Mouse (Mus musculus): Measurements from ENCODE around the gene Slc37a4. TPM values are rescaled to one million over a fixed set of nuclear protein-coding genes. Genes with fewer than 3 reads are reported as not detected.
A peak's percentile ranks its signal among the peaks of the same experiment; 100 is the strongest.
"Not testable (repeated sequence)": the region's sequence is repeated elsewhere in the genome, so short reads cannot be mapped to it uniquely, and the experiment has no call there.

Slc37a4 gene
- polyA plus RNA-seq, 1 experiment from 2014 or later, result 74.4 TPM

GRCm38 (mm10) chr9:44361931-44362330 lies 34.7 kb upstream of the Slc37a4 start:
- 33% methylated on average over 4 of the region's 4 CpGs for WGBS
- not testable (repeated sequence) for H3K27me3 ChIP-seq (ENCODE audit: insufficient read depth, low read length); H3K4me1 ChIP-seq (ENCODE audit: insufficient read depth, low read length); H3K9me3 ChIP-seq (ENCODE audit: low read length)
- peak overlapping the region; percentile 85 for H3K4me3 ChIP-seq (ENCODE audit: low read length)
- peak overlapping the region; percentile 75 for H3K9ac ChIP-seq (replicated peaks; ENCODE audit: low read length)
- H3K36me3 ChIP-seq (ENCODE audit: insufficient read depth, low read length), result peaks cover 19% of the 10 kb centered on the region
- H3K27ac ChIP-seq (ENCODE audit: low read length), result peak overlapping the region; percentile 72; the same call in 1 of the 2 replicates
- peak; percentile 27; the same call in 1 of the 2 replicates for ATAC-seq (ENCODE audit: low FRiP score, low TSS enrichment)
- H3K4me2 ChIP-seq (replicated peaks; ENCODE audit: low read depth, low read length), result peak overlapping the region; percentile 69

DNA sequence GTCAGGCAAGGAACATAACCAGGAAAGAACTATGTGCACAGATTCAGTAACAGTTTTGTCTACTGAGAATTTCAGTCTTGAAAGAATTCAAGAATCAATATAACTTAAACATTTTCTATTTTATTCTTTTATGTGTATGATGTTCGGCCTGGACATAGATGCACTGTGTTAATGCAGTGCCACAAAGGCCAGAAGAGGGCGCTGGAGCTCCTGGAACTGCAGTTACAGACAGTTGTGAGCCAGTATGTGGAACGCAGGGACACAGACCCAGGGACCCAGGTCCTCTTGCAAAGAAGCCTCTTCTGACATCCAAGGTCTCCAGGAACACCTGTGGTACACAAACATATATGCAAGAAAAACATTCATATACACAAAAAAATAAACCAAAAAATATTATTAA lies 32.2 kb upstream of the Slc37a4 start:
- Histone ChIP-seq H3K4me1 (ENCODE audit: insufficient read depth, low read length) (peaks cover 6% of the 10 kb centered on the region; the same call in 1 of the 2 replicates), H3K9me3 (ENCODE audit: low read length) (no peaks in the 10 kb centered on the region), H3K36me3 (ENCODE audit: insufficient read depth, low read length) (peaks cover 3% of the 10 kb centered on the region), H3K4me2 (replicated peaks; ENCODE audit: low read depth, low read length) (no peak overlapping the region), H3K4me3 (ENCODE audit: low read length) (no peak overlapping the region), H3K9ac (replicated peaks; ENCODE audit: low read length) (no peak overlapping the region), H3K27ac (ENCODE audit: low read length) (no peak overlapping the region), H3K27me3 (ENCODE audit: insufficient read depth, low read length) (no peaks in the 10 kb centered on the region)
- no peak for ATAC-seq (ENCODE audit: low FRiP score, low TSS enrichment)
- WGBS, result 61% methylated on average over 3 of the region's 3 CpGs

- Histone ChIP-seq H3K36me3 (ENCODE audit: insufficient read depth, low read length) (no peaks in the 10 kb centered on the region), H3K4me2 (replicated peaks; ENCODE audit: low read depth, low read length) (no peak overlapping the region), H3K9me3 (ENCODE audit: low read length) (no peaks in the 10 kb centered on the region), H3K9ac (replicated peaks; ENCODE audit: low read length) (no peak overlapping the region), H3K27ac (ENCODE audit: low read length) (no peak overlapping the region), H3K4me1 (ENCODE audit: insufficient read depth, low read length) (peaks cover 2% of the 10 kb centered on the region), H3K27me3 (ENCODE audit: insufficient read depth, low read length) (no peaks in the 10 kb centered on the region), H3K4me3 (ENCODE audit: low read length) (no peak overlapping the region)
- no peak for ATAC-seq (ENCODE audit: low FRiP score, low TSS enrichment)
Observed at GRCm38 (mm10) chr9:44373386-44373785, 23.3 kb upstream of the Slc37a4 start.

DNA sequence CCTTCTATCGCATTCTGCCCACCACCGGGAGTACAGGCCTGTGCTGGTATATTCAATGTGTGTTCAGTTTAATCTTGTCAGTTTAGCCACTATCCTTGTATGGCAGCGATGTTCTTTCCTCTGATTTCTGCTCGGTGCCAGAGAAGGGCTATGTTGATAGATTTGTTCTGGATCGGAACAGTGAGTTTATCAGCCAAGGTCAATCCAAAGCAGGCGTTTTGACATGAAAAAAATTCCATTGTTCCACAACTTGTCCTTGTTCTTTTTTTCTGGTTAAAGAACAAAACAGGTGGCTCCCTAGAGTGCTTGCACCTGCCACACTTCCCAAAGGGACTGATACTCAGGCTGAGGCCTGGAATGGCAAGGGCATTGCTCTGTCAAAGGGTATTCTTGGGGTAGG lies 20.5 kb upstream of the Slc37a4 start:
- Histone ChIP-seq H3K9ac (replicated peaks; ENCODE audit: low read length) (no peak overlapping the region), H3K27ac (ENCODE audit: low read length) (no peak overlapping the region), H3K9me3 (ENCODE audit: low read length) (no peaks in the 10 kb centered on the region), H3K4me2 (replicated peaks; ENCODE audit: low read depth, low read length) (no peak overlapping the region), H3K4me3 (ENCODE audit: low read length) (no peak overlapping the region), H3K36me3 (ENCODE audit: insufficient read depth, low read length) (peaks cover 3% of the 10 kb centered on the region; the same call in 1 of the 2 replicates), H3K27me3 (ENCODE audit: insufficient read depth, low read length) (no peaks in the 10 kb centered on the region), H3K4me1 (ENCODE audit: insufficient read depth, low read length) (peaks cover 17% of the 10 kb centered on the region)
- no peak for ATAC-seq (ENCODE audit: low FRiP score, low TSS enrichment)
- WGBS, result 90% methylated on average over 6 of the region's 6 CpGs

- peaks cover 15% of the 10 kb centered on the region for H3K36me3 ChIP-seq (ENCODE audit: insufficient read depth, low read length)
- peaks cover 17% of the 10 kb centered on the region for H3K4me1 ChIP-seq (ENCODE audit: insufficient read depth, low read length)
- not testable (repeated sequence) for H3K9me3 ChIP-seq (ENCODE audit: low read length); H3K4me3 ChIP-seq (ENCODE audit: low read length); H3K4me2 ChIP-seq (replicated peaks; ENCODE audit: low read depth, low read length); H3K9ac ChIP-seq (replicated peaks; ENCODE audit: low read length); ATAC-seq (ENCODE audit: low FRiP score, low TSS enrichment); H3K27ac ChIP-seq (ENCODE audit: low read length); H3K27me3 ChIP-seq (ENCODE audit: insufficient read depth, low read length)
- 76% methylated on average over 2 of the region's 2 CpGs for WGBS
Observed at GRCm38 (mm10) chr9:44377335-44377734, 19.3 kb upstream of the Slc37a4 start.

- ATAC-seq (ENCODE audit: low FRiP score, low TSS enrichment), result no peak
- Histone ChIP-seq H3K27me3 (ENCODE audit: insufficient read depth, low read length) (no peaks in the 10 kb centered on the region), H3K27ac (ENCODE audit: low read length) (no peak overlapping the region), H3K4me1 (ENCODE audit: insufficient read depth, low read length) (peaks cover 17% of the 10 kb centered on the region), H3K9ac (replicated peaks; ENCODE audit: low read length) (peak overlapping the region; percentile 87), H3K36me3 (ENCODE audit: insufficient read depth, low read length) (peaks cover 24% of the 10 kb centered on the region), H3K4me2 (replicated peaks; ENCODE audit: low read depth, low read length) (peak overlapping the region; percentile 96), H3K4me3 (ENCODE audit: low read length) (peak overlapping the region; percentile 87), H3K9me3 (ENCODE audit: low read length) (no peaks in the 10 kb centered on the region)
- WGBS, result 88% methylated on average over 5 of the region's 5 CpGs
Observed at GRCm38 (mm10) chr9:44378153-44378730, 18.4 kb upstream of the Slc37a4 start.

- WGBS, result under 1% methylated on average over 83 of the region's 83 CpGs
- H3K4me2 ChIP-seq (replicated peaks; ENCODE audit: low read depth, low read length), result peak within 1 kb of the TSS; percentile 96
- H3K9ac ChIP-seq (replicated peaks; ENCODE audit: low read length), result peak within 1 kb of the TSS; percentile 90
- peak; percentile 98 for ATAC-seq (ENCODE audit: low FRiP score, low TSS enrichment)
- H3K27me3 ChIP-seq (ENCODE audit: insufficient read depth, low read length), result no peaks in the 10 kb centered on the region
- H3K27ac ChIP-seq (ENCODE audit: low read length), result peak within 1 kb of the TSS; percentile 93
- peaks cover 33% of the 10 kb centered on the region for H3K36me3 ChIP-seq (ENCODE audit: insufficient read depth, low read length)
- peaks cover 17% of the 10 kb centered on the region for H3K4me1 ChIP-seq (ENCODE audit: insufficient read depth, low read length)
- H3K4me3 ChIP-seq (ENCODE audit: low read length), result peak within 1 kb of the TSS; percentile 87
- no peaks in the 10 kb centered on the region for H3K9me3 ChIP-seq (ENCODE audit: low read length)
Observed at GRCm38 (mm10) chr9:44379054-44379834, 17.4 kb upstream of the Slc37a4 start, which contains the start of gene Hyou1. Gene Hyou1 (plus strand): TSS chr9:44379490.

DNA sequence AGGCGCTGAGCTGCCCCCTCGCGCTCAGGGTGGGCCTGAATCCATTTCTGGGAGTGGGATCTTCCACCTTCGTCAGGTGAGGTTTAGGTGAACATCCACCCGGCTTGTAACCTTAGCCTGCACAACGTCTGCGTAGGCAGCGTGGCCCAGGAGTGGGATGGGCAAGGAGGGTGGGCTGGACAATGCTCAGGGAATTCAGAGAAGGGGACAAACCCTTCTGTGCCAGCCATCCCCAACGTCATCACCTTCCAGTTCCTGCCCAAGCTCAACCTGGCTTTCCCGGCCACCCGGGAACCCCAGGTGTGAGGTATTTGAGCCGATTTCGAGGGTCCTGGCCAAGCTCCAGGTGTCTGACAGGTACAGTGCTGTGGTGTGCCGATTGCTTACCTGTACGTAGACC lies 16.8 kb upstream of the Slc37a4 start:
- H3K27ac ChIP-seq (ENCODE audit: low read length), result peak overlapping the region; percentile 88
- peak overlapping the region; percentile 90 for H3K9ac ChIP-seq (replicated peaks; ENCODE audit: low read length)
- H3K4me3 ChIP-seq (ENCODE audit: low read length), result peak overlapping the region; percentile 87
- H3K4me2 ChIP-seq (replicated peaks; ENCODE audit: low read depth, low read length), result peak overlapping the region; percentile 96
- ATAC-seq (ENCODE audit: low FRiP score, low TSS enrichment), result peak; percentile 57
- H3K36me3 ChIP-seq (ENCODE audit: insufficient read depth, low read length), result peaks cover 39% of the 10 kb centered on the region
- 7% methylated on average over 15 of the region's 15 CpGs for WGBS
- peaks cover 17% of the 10 kb centered on the region for H3K4me1 ChIP-seq (ENCODE audit: insufficient read depth, low read length)
- no peaks in the 10 kb centered on the region for H3K9me3 ChIP-seq (ENCODE audit: low read length)
- H3K27me3 ChIP-seq (ENCODE audit: insufficient read depth, low read length), result no peaks in the 10 kb centered on the region

DNA sequence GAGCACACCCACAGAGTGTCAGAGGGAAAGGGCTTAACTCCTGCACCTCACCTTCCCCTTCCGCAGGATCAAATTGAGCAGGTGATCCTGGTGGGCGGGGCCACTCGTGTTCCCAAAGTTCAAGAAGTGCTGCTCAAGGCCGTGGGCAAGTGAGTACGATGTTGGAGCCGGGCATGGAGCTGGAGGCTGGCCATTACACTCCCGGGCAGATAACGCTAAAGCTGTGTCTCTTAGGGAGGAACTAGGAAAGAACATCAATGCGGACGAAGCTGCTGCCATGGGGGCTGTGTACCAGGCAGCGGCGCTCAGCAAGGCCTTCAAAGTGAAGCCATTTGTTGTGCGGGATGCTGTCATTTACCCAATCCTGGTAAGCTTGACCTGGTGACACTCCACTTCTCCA lies 12.1 kb upstream of the Slc37a4 start:
- H3K36me3 ChIP-seq (ENCODE audit: insufficient read depth, low read length), result peaks cover 82% of the 10 kb centered on the region
- no peaks in the 10 kb centered on the region for H3K9me3 ChIP-seq (ENCODE audit: low read length)
- no peak overlapping the region for H3K27ac ChIP-seq (ENCODE audit: low read length)
- no peak overlapping the region for H3K4me3 ChIP-seq (ENCODE audit: low read length)
- no peak overlapping the region for H3K9ac ChIP-seq (replicated peaks; ENCODE audit: low read length)
- H3K27me3 ChIP-seq (ENCODE audit: insufficient read depth, low read length), result no peaks in the 10 kb centered on the region
- peaks cover 12% of the 10 kb centered on the region for H3K4me1 ChIP-seq (ENCODE audit: insufficient read depth, low read length)
- WGBS, result 90% methylated on average over 13 of the region's 13 CpGs
- ATAC-seq (ENCODE audit: low FRiP score, low TSS enrichment), result no peak
- H3K4me2 ChIP-seq (replicated peaks; ENCODE audit: low read depth, low read length), result no peak overlapping the region

DNA sequence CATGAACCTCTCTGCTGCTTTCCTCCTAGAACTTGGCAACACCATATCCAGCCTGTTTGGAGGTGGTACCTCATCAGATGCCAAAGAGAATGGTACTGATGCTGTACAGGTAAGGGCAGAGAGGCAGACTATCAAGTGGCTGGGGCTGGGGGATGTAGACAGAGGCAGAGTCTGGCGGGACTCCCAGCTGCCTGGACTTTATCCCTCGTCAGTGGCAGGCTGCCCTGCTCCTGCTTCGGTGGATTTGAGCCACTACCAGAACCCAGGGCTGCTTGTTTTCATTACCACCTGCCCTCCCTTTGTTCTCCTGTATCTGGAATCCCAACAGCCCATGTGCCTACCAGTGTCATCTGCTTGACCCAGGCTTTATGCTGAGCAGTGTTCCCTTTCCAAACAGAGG lies 9.4 kb upstream of the Slc37a4 start:
- Histone ChIP-seq H3K27ac (ENCODE audit: low read length) (no peak overlapping the region), H3K9ac (replicated peaks; ENCODE audit: low read length) (no peak overlapping the region), H3K4me1 (ENCODE audit: insufficient read depth, low read length) (no peaks in the 10 kb centered on the region), H3K9me3 (ENCODE audit: low read length) (no peaks in the 10 kb centered on the region), H3K27me3 (ENCODE audit: insufficient read depth, low read length) (no peaks in the 10 kb centered on the region), H3K4me3 (ENCODE audit: low read length) (no peak overlapping the region), H3K4me2 (replicated peaks; ENCODE audit: low read depth, low read length) (no peak overlapping the region), H3K36me3 (ENCODE audit: insufficient read depth, low read length) (peaks cover 85% of the 10 kb centered on the region)
- ATAC-seq (ENCODE audit: low FRiP score, low TSS enrichment), result no peak
- 82% methylated on average over 3 of the region's 3 CpGs for WGBS

Measured in kidney, embryonic 16.5 days (tissue).